Mouse (Mus musculus): ENCODE measurements at regions not wholly inside any gene's neighbourhood (a gene's known extent, or its start where the extent isn't known, plus 50 kb on each side); places are given as distances from the start of the nearest gene placed in this dataset.

- Histone ChIP-seq H3K4me2 (ENCODE audit: low read depth, low read length) (no peak overlapping the region), H3K27me3 (replicated peaks; ENCODE audit: control insufficient read depth, insufficient read depth, low read length) (no peaks in the 10 kb centered on the region), H3K9me3 (ENCODE audit: control insufficient read depth, low read length) (no peaks in the 10 kb centered on the region), H3K36me3 (ENCODE audit: control insufficient read depth, insufficient read depth, low read length) (no peaks in the 10 kb centered on the region), H3K4me1 (ENCODE audit: control insufficient read depth, insufficient read depth, low read length) (no peaks in the 10 kb centered on the region), H3K4me3 (ENCODE audit: low read length) (no peak overlapping the region), H3K9ac (ENCODE audit: low read depth, low read length) (no peak overlapping the region), H3K27ac (ENCODE audit: low read length) (no peak overlapping the region)
- 81% methylated on average over 6 of the region's 6 CpGs for WGBS
- ATAC-seq: no peak
Measured at GRCm38 (mm10) chr13:99749342-99749741, 151.5 kb downstream of the Cartpt start.

- H3K27ac ChIP-seq (ENCODE audit: low read length): no peak overlapping the region
- no peaks in the 10 kb centered on the region for H3K27me3 ChIP-seq (replicated peaks; ENCODE audit: control insufficient read depth, insufficient read depth, low read length)
- no peak overlapping the region for H3K4me2 ChIP-seq (ENCODE audit: low read depth, low read length)
- no peak for ATAC-seq
- no peak overlapping the region for H3K9ac ChIP-seq (ENCODE audit: low read depth, low read length)
- no peaks in the 10 kb centered on the region for H3K4me1 ChIP-seq (ENCODE audit: control insufficient read depth, insufficient read depth, low read length)
- H3K9me3 ChIP-seq (ENCODE audit: control insufficient read depth, low read length): no peaks in the 10 kb centered on the region
- H3K4me3 ChIP-seq (ENCODE audit: low read length): no peak overlapping the region
- whole genome bisulfite sequencing: 78% methylated on average over 9 of the region's 9 CpGs
- H3K36me3 ChIP-seq (ENCODE audit: control insufficient read depth, insufficient read depth, low read length): no peaks in the 10 kb centered on the region
Measured at GRCm38 (mm10) chr13:99748128-99748527, 152.8 kb downstream of the Cartpt start.

- no peaks in the 10 kb centered on the region for H3K4me1 ChIP-seq (ENCODE audit: control insufficient read depth, insufficient read depth, low read length)
- H3K4me2 ChIP-seq (ENCODE audit: low read depth, low read length): no peak overlapping the region
- H3K9ac ChIP-seq (ENCODE audit: low read depth, low read length): no peak overlapping the region
- no peaks in the 10 kb centered on the region for H3K36me3 ChIP-seq (ENCODE audit: control insufficient read depth, insufficient read depth, low read length)
- H3K27ac ChIP-seq (ENCODE audit: low read length): no peak overlapping the region
- H3K4me3 ChIP-seq (ENCODE audit: low read length): no peak overlapping the region
- no peak for ATAC-seq
- WGBS: 76% methylated on average over 6 of the region's 6 CpGs
- no peaks in the 10 kb centered on the region for H3K9me3 ChIP-seq (ENCODE audit: control insufficient read depth, low read length)
- no peaks in the 10 kb centered on the region for H3K27me3 ChIP-seq (replicated peaks; ENCODE audit: control insufficient read depth, insufficient read depth, low read length)
Measured at GRCm38 (mm10) chr13:99745526-99745925, 155.4 kb downstream of the Cartpt start.

- no peak overlapping the region for H3K9ac ChIP-seq (ENCODE audit: low read depth, low read length)
- 81% methylated on average over 7 of the region's 7 CpGs for WGBS
- no peak overlapping the region for H3K4me2 ChIP-seq (ENCODE audit: low read depth, low read length)
- H3K4me1 ChIP-seq (ENCODE audit: control insufficient read depth, insufficient read depth, low read length): no peaks in the 10 kb centered on the region
- H3K27ac ChIP-seq (ENCODE audit: low read length): no peak overlapping the region
- no peaks in the 10 kb centered on the region for H3K9me3 ChIP-seq (ENCODE audit: control insufficient read depth, low read length)
- ATAC-seq: no peak
- H3K36me3 ChIP-seq (ENCODE audit: control insufficient read depth, insufficient read depth, low read length): no peaks in the 10 kb centered on the region
- no peaks in the 10 kb centered on the region for H3K27me3 ChIP-seq (replicated peaks; ENCODE audit: control insufficient read depth, insufficient read depth, low read length)
- no peak overlapping the region for H3K4me3 ChIP-seq (ENCODE audit: low read length)
Measured at GRCm38 (mm10) chr13:99744790-99745120, 156.1 kb downstream of the Cartpt start.

- H3K36me3 ChIP-seq (ENCODE audit: control insufficient read depth, insufficient read depth, low read length): no peaks in the 10 kb centered on the region
- H3K9me3 ChIP-seq (ENCODE audit: control insufficient read depth, low read length): no peaks in the 10 kb centered on the region
- no peak for ATAC-seq
- no peak overlapping the region for H3K4me2 ChIP-seq (ENCODE audit: low read depth, low read length)
- no peak overlapping the region for H3K27ac ChIP-seq (ENCODE audit: low read length)
- 57% methylated on average over 8 of the region's 8 CpGs for WGBS
- no peaks in the 10 kb centered on the region for H3K4me1 ChIP-seq (ENCODE audit: control insufficient read depth, insufficient read depth, low read length)
- no peak overlapping the region for H3K4me3 ChIP-seq (ENCODE audit: low read length)
- no peak overlapping the region for H3K9ac ChIP-seq (ENCODE audit: low read depth, low read length)
- no peaks in the 10 kb centered on the region for H3K27me3 ChIP-seq (replicated peaks; ENCODE audit: control insufficient read depth, insufficient read depth, low read length)
Measured at GRCm38 (mm10) chr13:99743952-99744789, 156.7 kb downstream of the Cartpt start.

- Histone ChIP-seq H3K36me3 (ENCODE audit: control insufficient read depth, insufficient read depth, low read length) (no peaks in the 10 kb centered on the region), H3K9me3 (ENCODE audit: control insufficient read depth, low read length) (no peaks in the 10 kb centered on the region), H3K4me1 (ENCODE audit: control insufficient read depth, insufficient read depth, low read length) (no peaks in the 10 kb centered on the region), H3K4me3 (ENCODE audit: low read length) (no peak overlapping the region), H3K4me2 (ENCODE audit: low read depth, low read length) (no peak overlapping the region), H3K27me3 (replicated peaks; ENCODE audit: control insufficient read depth, insufficient read depth, low read length) (no peaks in the 10 kb centered on the region), H3K9ac (ENCODE audit: low read depth, low read length) (no peak overlapping the region), H3K27ac (ENCODE audit: low read length) (no peak overlapping the region)
- WGBS: 86% methylated on average over 2 of the region's 2 CpGs
- ATAC-seq: no peak
Measured at GRCm38 (mm10) chr13:99742507-99742906, 158.4 kb downstream of the Cartpt start.

GRCm38 (mm10) chr13:99741981-99742380 lies 158.9 kb downstream of the Cartpt start:
- WGBS: 69% methylated on average over 2 of the region's 2 CpGs
- no peak for ATAC-seq
- no peaks in the 10 kb centered on the region for H3K36me3 ChIP-seq (ENCODE audit: control insufficient read depth, insufficient read depth, low read length)
- no peaks in the 10 kb centered on the region for H3K27me3 ChIP-seq (replicated peaks; ENCODE audit: control insufficient read depth, insufficient read depth, low read length)
- H3K4me1 ChIP-seq (ENCODE audit: control insufficient read depth, insufficient read depth, low read length): no peaks in the 10 kb centered on the region
- no peaks in the 10 kb centered on the region for H3K9me3 ChIP-seq (ENCODE audit: control insufficient read depth, low read length)
- no peak overlapping the region for H3K27ac ChIP-seq (ENCODE audit: low read length)
- no peak overlapping the region for H3K9ac ChIP-seq (ENCODE audit: low read depth, low read length)
- no peak overlapping the region for H3K4me3 ChIP-seq (ENCODE audit: low read length)
- no peak overlapping the region for H3K4me2 ChIP-seq (ENCODE audit: low read depth, low read length)

GRCm38 (mm10) chr13:99739420-99739819 lies 161.5 kb downstream of the Cartpt start:
- no peak overlapping the region for H3K4me3 ChIP-seq (ENCODE audit: low read length)
- 70% methylated on average over 1 of the region's 1 CpGs for WGBS
- no peaks in the 10 kb centered on the region for H3K4me1 ChIP-seq (ENCODE audit: control insufficient read depth, insufficient read depth, low read length)
- ATAC-seq: no peak
- no peaks in the 10 kb centered on the region for H3K27me3 ChIP-seq (replicated peaks; ENCODE audit: control insufficient read depth, insufficient read depth, low read length)
- H3K4me2 ChIP-seq (ENCODE audit: low read depth, low read length): no peak overlapping the region
- H3K9ac ChIP-seq (ENCODE audit: low read depth, low read length): no peak overlapping the region
- no peaks in the 10 kb centered on the region for H3K36me3 ChIP-seq (ENCODE audit: control insufficient read depth, insufficient read depth, low read length)
- H3K9me3 ChIP-seq (ENCODE audit: control insufficient read depth, low read length): no peaks in the 10 kb centered on the region
- no peak overlapping the region for H3K27ac ChIP-seq (ENCODE audit: low read length)

- H3K9me3 ChIP-seq (ENCODE audit: control insufficient read depth, low read length): no peaks in the 10 kb centered on the region
- WGBS: 75% methylated on average over 3 of the region's 3 CpGs
Measured at GRCm38 (mm10) chr13:99737271-99737670, 163.6 kb downstream of the Cartpt start.

GRCm38 (mm10) chr13:99729145-99729544 lies 171.7 kb downstream of the Cartpt start:
- Histone ChIP-seq H3K4me1 (ENCODE audit: control insufficient read depth, insufficient read depth, low read length) (no peaks in the 10 kb centered on the region), H3K9ac (ENCODE audit: low read depth, low read length) (no peak overlapping the region), H3K4me2 (ENCODE audit: low read depth, low read length) (no peak overlapping the region), H3K27ac (ENCODE audit: low read length) (no peak overlapping the region), H3K9me3 (ENCODE audit: control insufficient read depth, low read length) (no peaks in the 10 kb centered on the region), H3K27me3 (replicated peaks; ENCODE audit: control insufficient read depth, insufficient read depth, low read length) (no peaks in the 10 kb centered on the region; the same call in 1 of the 2 replicates), H3K4me3 (ENCODE audit: low read length) (no peak overlapping the region), H3K36me3 (ENCODE audit: control insufficient read depth, insufficient read depth, low read length) (no peaks in the 10 kb centered on the region)
- ATAC-seq: no peak
- 34% methylated on average over 5 of the region's 5 CpGs for WGBS

More at GRCm38 (mm10) chr13:99737271-99737670, 163.6 kb downstream of the Cartpt start:
- ATAC-seq: no peak
- Histone ChIP-seq H3K36me3 (ENCODE audit: control insufficient read depth, insufficient read depth, low read length) (no peaks in the 10 kb centered on the region), H3K27ac (ENCODE audit: low read length) (no peak overlapping the region), H3K4me1 (ENCODE audit: control insufficient read depth, insufficient read depth, low read length) (no peaks in the 10 kb centered on the region), H3K9ac (ENCODE audit: low read depth, low read length) (no peak overlapping the region), H3K4me3 (ENCODE audit: low read length) (no peak overlapping the region), H3K4me2 (ENCODE audit: low read depth, low read length) (no peak overlapping the region), H3K27me3 (replicated peaks; ENCODE audit: control insufficient read depth, insufficient read depth, low read length) (no peaks in the 10 kb centered on the region)
